Mouse (Mus musculus) kidney, postnatal 0 days (tissue): ENCODE data around the gene Ctrb1. TPM values are rescaled to one million over a fixed set of nuclear protein-coding genes. Genes with fewer than 3 reads are reported as not detected.

ENCODE experiments used
- ATAC-seq: fragments of 200-750 bp; cut with Nextera tagmentation; replicated peaks from 2 replicates; pipeline ENCODE4 v1.8.0; 2017; ENCODE audit warnings: low read depth, moderate number of reproducible peaks, moderate TSS enrichment, moderate library complexity; ENCODE audit not compliant: low FRiP score
- DNase-seq: peaks from one replicate; pipeline ENCODE4 v3.0.0-alpha.2; 2016; ENCODE audit warnings: low spot score
- H3K27ac ChIP-seq: fragments of 300-500 bp; sonication (generic); 2 replicates; pipeline ENCODE4 v1.5.1; 2014; ENCODE audit warnings: mild to moderate bottlenecking
- H3K27me3 ChIP-seq: fragments of 300-500 bp; sonication (generic); 2 replicates; pipeline ENCODE4 v1.6.1; 2014; ENCODE audit warnings: low read length, mixed read lengths; ENCODE audit not compliant: insufficient read depth
- H3K36me3 ChIP-seq: fragments of 300-500 bp; sonication (generic); 2 replicates; pipeline ENCODE4 v1.6.1; 2014; ENCODE audit warnings: low read length, mixed read lengths; ENCODE audit not compliant: insufficient read depth
- H3K4me1 ChIP-seq: fragments of 300-500 bp; sonication (generic); replicated peaks from 2 replicates; pipeline ENCODE4 v1.6.1; 2014; ENCODE audit warnings: antibody characterized with exemption, low read length, mixed read lengths; ENCODE audit not compliant: insufficient read depth
- H3K4me2 ChIP-seq: fragments of 300-500 bp; sonication (generic); 2 replicates; pipeline ENCODE4 v1.6.1; 2014; ENCODE audit warnings: mild to moderate bottlenecking, low read length, moderate library complexity, mixed read lengths
- H3K4me3 ChIP-seq: fragments of 300-500 bp; sonication (generic); replicated peaks from 2 replicates; pipeline ENCODE4 v1.5.1; 2014; ENCODE audit warnings: low read depth, low read length
- H3K9ac ChIP-seq: fragments of 300-500 bp; sonication (generic); 2 replicates; pipeline ENCODE4 v1.6.1; 2014; ENCODE audit warnings: low read depth, low read length
- H3K9me3 ChIP-seq: fragments of 300-500 bp; sonication (generic); replicated peaks from 2 replicates; pipeline ENCODE4 v1.6.1; 2016; ENCODE audit warnings: low read length, inconsistent platforms, mixed read lengths
- CTCF ChIP-seq: IDR thresholded peaks from 2 replicates; pipeline ENCODE4 v1.5.1; 2016; ENCODE audit warnings: antibody characterized with exemption, low read depth, mild to moderate bottlenecking, moderate library complexity
- WGBS: fragments of 180-500 bp; shearing (Covaris S2); extraction: QIAGEN DNeasy Blood & Tissue Kit; methylation state at CpG from one replicate; pipeline ENCODE4 v1.1.7; 2014; 5-methylcytosine and 5-hydroxymethylcytosine counted together
- polyA plus RNA-seq: library from polyadenylated mRNA; unstranded; fragments of >200 nt; fragmentation: Nextera tagmentation; extraction: Ambion mirVana; gene quantifications from 2 replicates; pipeline ENCODE4 v1.2.1, GENCODE M21; 2015

Ctrb1 gene
- polyA plus RNA-seq, 1 experiment from 2014 or later: not detected

- Histone ChIP-seq H3K4me2 (peak overlapping the region; percentile 88), H3K9ac (peak overlapping the region; percentile 93; the same call in 1 of the 2 replicates), H3K27me3 (no peaks in the 10 kb centered on the region), H3K4me1 (peaks cover 84% of the 10 kb centered on the region), H3K27ac (peak overlapping the region; percentile 93), H3K4me3 (0 out of 2 replicates have a peak overlapping the region, but pooled peaks have one; percentile 78), H3K36me3 (no peaks in the 10 kb centered on the region), H3K9me3 (no peaks in the 10 kb centered on the region)
- ATAC-seq: peak; percentile 47
- TF ChIP-seq CTCF: no peak
- WGBS: 39% methylated on average over 7 of the region's 7 CpGs
- peak; percentile 74 for DNase-seq
Observed at GRCm38 (mm10) chr8:111729233-111730170, 38.7 kb upstream of the Ctrb1 start.

GRCm38 (mm10) chr8:111728481-111728880 is 37.7 kb upstream of the Ctrb1 start:
- Histone ChIP-seq H3K27me3 (no peaks in the 10 kb centered on the region), H3K4me1 (peaks cover 73% of the 10 kb centered on the region), H3K4me2 (no peak overlapping the region), H3K27ac (0 out of 2 replicates have a peak overlapping the region, but pooled peaks have one; percentile 25), H3K9ac (0 out of 2 replicates have a peak overlapping the region, but pooled peaks have one; percentile 13), H3K36me3 (no peaks in the 10 kb centered on the region), H3K4me3 (no peak overlapping the region), H3K9me3 (no peaks in the 10 kb centered on the region)
- no peak for DNase-seq
- TF ChIP-seq CTCF: no peak
- 60% methylated on average over 5 of the region's 5 CpGs for WGBS
- ATAC-seq: no peak

DNA sequence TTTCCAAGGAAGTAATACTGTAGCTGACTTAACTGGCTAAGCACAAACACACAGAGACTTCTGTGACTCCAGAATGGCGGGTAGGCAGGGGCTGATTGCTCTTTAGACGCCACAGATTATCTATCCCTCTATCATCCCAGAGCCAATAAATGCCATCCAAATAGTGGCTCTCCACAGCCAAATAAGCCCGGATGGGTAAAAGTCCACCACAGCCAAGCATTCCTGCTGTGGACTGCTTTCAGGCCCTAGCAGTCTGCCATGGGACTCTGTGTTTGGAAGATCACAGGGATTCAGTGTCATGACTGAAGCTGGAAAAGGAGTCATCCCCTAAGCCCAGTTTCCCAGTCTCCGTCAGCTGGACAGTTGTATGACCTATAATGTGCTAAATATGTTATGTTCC is 36.7 kb upstream of the Ctrb1 start:
- no peaks in the 10 kb centered on the region for H3K36me3 ChIP-seq
- ATAC-seq: no peak
- no peak overlapping the region for H3K27ac ChIP-seq

GRCm38 (mm10) chr8:111726102-111726900 is 35.5 kb upstream of the Ctrb1 start:
- H3K9ac ChIP-seq: peak overlapping the region; percentile 5; the same call in 1 of the 2 replicates
- 36% methylated on average over 7 of the region's 7 CpGs for WGBS
- peak; percentile 64 for DNase-seq
- H3K36me3 ChIP-seq: no peaks in the 10 kb centered on the region
- peak; percentile 49 for ATAC-seq
- no peak for TF ChIP-seq CTCF
- peak overlapping the region; percentile 16; the same call in 1 of the 2 replicates for H3K4me2 ChIP-seq
- no peak overlapping the region for H3K4me3 ChIP-seq
- H3K27me3 ChIP-seq: no peaks in the 10 kb centered on the region
- no peaks in the 10 kb centered on the region for H3K9me3 ChIP-seq
- peaks cover 60% of the 10 kb centered on the region for H3K4me1 ChIP-seq
- peak overlapping the region; percentile 80 for H3K27ac ChIP-seq

More for the DNA sequence above, 36.7 kb upstream of the Ctrb1 start:
- Histone ChIP-seq H3K4me3 (no peak overlapping the region), H3K4me1 (peaks cover 64% of the 10 kb centered on the region), H3K9me3 (no peaks in the 10 kb centered on the region), H3K4me2 (no peak overlapping the region), H3K9ac (no peak overlapping the region), H3K27me3 (no peaks in the 10 kb centered on the region)
- DNase-seq: no peak
- TF ChIP-seq CTCF: no peak
- 74% methylated on average over 4 of the region's 4 CpGs for WGBS

GRCm38 (mm10) chr8:111725341-111725740 is 34.5 kb upstream of the Ctrb1 start:
- Histone ChIP-seq H3K9ac (no peak overlapping the region), H3K4me1 (peaks cover 51% of the 10 kb centered on the region), H3K4me3 (no peak overlapping the region), H3K27ac (0 out of 2 replicates have a peak overlapping the region, but pooled peaks have one; percentile 42), H3K36me3 (peaks cover 6% of the 10 kb centered on the region), H3K4me2 (no peak overlapping the region), H3K9me3 (no peaks in the 10 kb centered on the region), H3K27me3 (no peaks in the 10 kb centered on the region)
- DNase-seq (no peak), ATAC-seq (no peak)
- TF ChIP-seq CTCF: no peak
- 92% methylated on average over 6 of the region's 6 CpGs for WGBS

DNA sequence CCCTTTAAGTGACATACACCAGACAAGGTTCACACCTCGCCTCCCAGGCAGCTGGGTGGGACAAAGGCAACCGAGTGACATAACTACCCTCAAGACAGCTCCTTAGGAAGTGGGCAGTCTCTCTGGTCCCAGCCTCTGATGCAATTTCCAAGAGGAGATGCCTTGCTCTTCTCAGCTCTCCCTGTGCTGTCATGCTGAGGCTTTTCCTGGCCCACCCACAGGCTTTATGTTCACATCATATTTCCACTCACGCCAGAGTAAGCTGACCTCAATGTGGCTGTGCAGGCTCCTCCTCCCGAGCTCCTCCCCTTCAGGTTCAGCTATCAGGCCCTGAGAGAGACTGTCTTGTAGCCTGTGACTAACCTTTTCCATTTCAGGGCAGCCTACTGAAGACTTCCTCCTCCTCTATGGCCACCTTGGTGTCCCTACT is 29.3 kb upstream of the Ctrb1 start:
- Histone ChIP-seq H3K9me3 (no peaks in the 10 kb centered on the region), H3K4me2 (no peak overlapping the region), H3K27ac (no peak overlapping the region), H3K4me3 (no peak overlapping the region), H3K27me3 (no peaks in the 10 kb centered on the region), H3K9ac (no peak overlapping the region), H3K36me3 (peaks cover 25% of the 10 kb centered on the region), H3K4me1 (peaks cover 12% of the 10 kb centered on the region; the same call in 1 of the 2 replicates)
- WGBS: 50% methylated on average over 4 of the region's 4 CpGs
- TF ChIP-seq CTCF: no peak
- DNase-seq: no peak
- ATAC-seq: no peak
